ENCODE assay signal across 8 mouse cellular contexts in genomic region chr5:28458821-28459240, GRCm38 (mm10). TPM values are rescaled to one million over a fixed set of nuclear protein-coding genes. Genes with fewer than 3 reads are reported as not detected.
DNase-seq lines count a peak whose midpoint lies in the region; ATAC-seq lines count a peak whose summit lies in the region.

No protein-coding gene starts in this region.

- no peaks in the 10 kb centered on the region for H3K9me3 ChIP-seq in liver, embryonic 11.5 days (ENCODE audit: control insufficient read depth, low read length)
- H3K9me3 ChIP-seq in forebrain, embryonic 12.5 days: no peaks in the 10 kb centered on the region
- H3K9me3 ChIP-seq in limb, embryonic 15.5 days: no peaks in the 10 kb centered on the region
- H3K9me3 ChIP-seq in neural tube, embryonic 15.5 days (replicated peaks): no peaks in the 10 kb centered on the region

- H3K36me3 ChIP-seq in liver, embryonic 11.5 days (ENCODE audit: control insufficient read depth, insufficient read depth, low read length): no peaks in the 10 kb centered on the region
- H3K36me3 ChIP-seq in forebrain, embryonic 12.5 days (replicated peaks): no peaks in the 10 kb centered on the region
- no peaks in the 10 kb centered on the region for H3K36me3 ChIP-seq in limb, embryonic 15.5 days
- no peaks in the 10 kb centered on the region for H3K36me3 ChIP-seq in neural tube, embryonic 15.5 days

- no peak for ATAC-seq in liver, embryonic 11.5 days (replicated peaks; ENCODE audit: low FRiP score)
- ATAC-seq in forebrain, embryonic 12.5 days (ENCODE audit: low FRiP score): 0 out of 2 replicates have a peak, but pooled peaks have one; percentile 21
- ATAC-seq in limb, embryonic 15.5 days (ENCODE audit: insufficient number of reproducible peaks, low FRiP score, low TSS enrichment, low read depth): no peak
- ATAC-seq in neural tube, embryonic 15.5 days (ENCODE audit: low FRiP score): no peak

- 2% methylated on average over 27 of the region's 27 CpGs for WGBS in liver, embryonic 11.5 days
- under 1% methylated on average over 27 of the region's 27 CpGs for WGBS in forebrain, embryonic 12.5 days
- WGBS in limb, embryonic 15.5 days: 1% methylated on average over 27 of the region's 27 CpGs
- under 1% methylated on average over 27 of the region's 27 CpGs for WGBS in neural tube, embryonic 15.5 days

- no peak overlapping the region for H3K27ac ChIP-seq in liver, embryonic 11.5 days (ENCODE audit: low read depth, low read length)
- H3K27ac ChIP-seq in forebrain, embryonic 12.5 days: peak overlapping the region; percentile 56; the same call in 1 of the 2 replicates
- H3K27ac ChIP-seq in limb, embryonic 15.5 days: no peak overlapping the region
- no peak overlapping the region for H3K27ac ChIP-seq in neural tube, embryonic 15.5 days (replicated peaks)

- peaks cover 5% of the 10 kb centered on the region for H3K4me1 ChIP-seq in liver, embryonic 11.5 days (replicated peaks; ENCODE audit: control insufficient read depth, insufficient read depth, low read length)
- H3K4me1 ChIP-seq in forebrain, embryonic 12.5 days: peaks cover 56% of the 10 kb centered on the region
- H3K4me1 ChIP-seq in limb, embryonic 15.5 days: peaks cover 31% of the 10 kb centered on the region
- peaks cover 47% of the 10 kb centered on the region for H3K4me1 ChIP-seq in neural tube, embryonic 15.5 days

- DNase-seq in liver, embryonic 11.5 days (ENCODE audit: low spot score): peak; percentile 36
- no peak for DNase-seq in liver
- no peak for DNase-seq in gastrocnemius, postnatal 10 days
- no peak for DNase-seq in thymus, postnatal 36 days
- no peak for DNase-seq in right cerebral cortex, postnatal 36 days (ENCODE audit: low spot score in 2 of 2)

- no peak overlapping the region for H3K4me3 ChIP-seq in liver, embryonic 11.5 days (ENCODE audit: low read depth, low read length)
- peak overlapping the region; percentile 44 for H3K4me3 ChIP-seq in forebrain, embryonic 12.5 days (replicated peaks)
- peak overlapping the region; percentile 42 for H3K4me3 ChIP-seq in limb, embryonic 15.5 days
- peak overlapping the region; percentile 42 for H3K4me3 ChIP-seq in neural tube, embryonic 15.5 days (replicated peaks)

- H3K9ac ChIP-seq in liver, embryonic 11.5 days (ENCODE audit: low read depth, low read length): no peak overlapping the region
- no peak overlapping the region for H3K9ac ChIP-seq in forebrain, embryonic 12.5 days
- H3K9ac ChIP-seq in limb, embryonic 15.5 days: no peak overlapping the region
- H3K9ac ChIP-seq in neural tube, embryonic 15.5 days (replicated peaks): no peak overlapping the region

- H3K27me3 ChIP-seq in liver, embryonic 11.5 days (replicated peaks; ENCODE audit: control insufficient read depth, insufficient read depth, low read length): peaks cover 91% of the 10 kb centered on the region
- peaks cover 89% of the 10 kb centered on the region for H3K27me3 ChIP-seq in forebrain, embryonic 12.5 days
- H3K27me3 ChIP-seq in limb, embryonic 15.5 days: peaks cover 92% of the 10 kb centered on the region
- H3K27me3 ChIP-seq in neural tube, embryonic 15.5 days (replicated peaks): peaks cover 89% of the 10 kb centered on the region

- peak overlapping the region; percentile 14 for H3K4me2 ChIP-seq in liver, embryonic 11.5 days
- peak overlapping the region; percentile 64 for H3K4me2 ChIP-seq in forebrain, embryonic 12.5 days
- peak overlapping the region; percentile 70 for H3K4me2 ChIP-seq in limb, embryonic 15.5 days
- H3K4me2 ChIP-seq in neural tube, embryonic 15.5 days: peak overlapping the region; percentile 81

RNA-seq across cellular contexts. Expression of gene Shh, which starts 8.2 kb away (rescaled TPM):
- 0.14 and 0.21 TPM in 2 replicates for polyA plus RNA-seq in liver, embryonic 11.5 days (2014; fragmentation: Nextera tagmentation; extraction: Ambion mirVana)
- 2.7 and 4.2 TPM in 2 replicates for polyA plus RNA-seq in forebrain, embryonic 12.5 days (2016; fragmentation: Nextera tagmentation; extraction: Ambion mirVana)
- 0.20 TPM in 1 of 2 replicates, not detected in the other for polyA plus RNA-seq in limb, embryonic 15.5 days (2015; fragmentation: Nextera tagmentation; extraction: Ambion mirVana)
- 1.5 and 2.7 TPM in 2 replicates for polyA plus RNA-seq in neural tube, embryonic 15.5 days (2015; fragmentation: Nextera tagmentation; extraction: Ambion mirVana)
- not detected for total RNA-seq in gastrocnemius, postnatal 10 days (2021)

Comparison
In these comparisons a context has a peak if more than half of its experiments do, and no peak if none do; other contexts are left out.
1. H3K4me2 ChIP-seq: peak in every context shown above with its lines; median percentile 81 in neural tube, embryonic 15.5 days; 70 in limb, embryonic 15.5 days; 64 in forebrain, embryonic 12.5 days; 14 in liver, embryonic 11.5 days.